Mouse (Mus musculus) lung, embryonic 15.5 days (tissue): ENCODE results near the gene Olfr1223. TPM values are rescaled to one million over a fixed set of nuclear protein-coding genes. Genes with fewer than 3 reads are reported as not detected.
"Not testable (repeated sequence)": the region's sequence is repeated elsewhere in the genome, so short reads cannot be mapped to it uniquely, and the experiment has no call there.

ENCODE experiments used
- ATAC-seq: fragments of 200-750 bp; cut with Nextera tagmentation; 2 replicates; pipeline ENCODE4 v1.8.0; 2017; ENCODE audit warnings: moderate number of reproducible peaks, borderline replicate concordance; ENCODE audit not compliant: low FRiP score, low TSS enrichment; ENCODE audit errors: extremely low read depth
- H3K27ac ChIP-seq: fragments of 300-500 bp; sonication (generic); 2 replicates; pipeline ENCODE4 v1.5.1; 2015; ENCODE audit warnings: moderate library complexity, mild to moderate bottlenecking, inconsistent platforms
- H3K27me3 ChIP-seq: fragments of 300-500 bp; sonication (generic); 2 replicates; pipeline ENCODE4 v1.6.1; 2015; ENCODE audit warnings: inconsistent platforms
- H3K36me3 ChIP-seq: fragments of 300-500 bp; sonication (generic); 2 replicates; pipeline ENCODE4 v1.6.1; 2015; ENCODE audit warnings: inconsistent platforms
- H3K4me1 ChIP-seq: fragments of 300-500 bp; sonication (generic); 2 replicates; pipeline ENCODE4 v1.6.1; 2015; ENCODE audit warnings: inconsistent platforms
- H3K4me2 ChIP-seq: fragments of 300-500 bp; sonication (generic); 2 replicates; pipeline ENCODE4 v1.6.1; 2015; ENCODE audit warnings: inconsistent platforms, mild to moderate bottlenecking, moderate library complexity
- H3K4me3 ChIP-seq: fragments of 300-500 bp; sonication (generic); 2 replicates; pipeline ENCODE4 v1.5.1; 2015; ENCODE audit warnings: mild to moderate bottlenecking, inconsistent platforms
- H3K9ac ChIP-seq: fragments of 300-500 bp; sonication (generic); 2 replicates; pipeline ENCODE4 v1.6.1; 2015; ENCODE audit warnings: inconsistent platforms
- H3K9me3 ChIP-seq: fragments of 300-500 bp; sonication (generic); 2 replicates; pipeline ENCODE4 v1.6.1; 2016; ENCODE audit warnings: inconsistent platforms
- WGBS: fragments of 180-500 bp; shearing (Covaris S2); methylation state at CpG from one replicate; pipeline ENCODE4 v1.1.7; 2015; 5-methylcytosine and 5-hydroxymethylcytosine counted together
- polyA plus RNA-seq: library from polyadenylated mRNA; unstranded; fragments of >200 nt; fragmentation: Nextera tagmentation; extraction: Ambion mirVana; gene quantifications from 2 replicates; pipeline ENCODE4 v1.2.1, GENCODE M21; 2015

Olfr1223 gene
- polyA plus RNA-seq = not detected in 2 replicates

DNA sequence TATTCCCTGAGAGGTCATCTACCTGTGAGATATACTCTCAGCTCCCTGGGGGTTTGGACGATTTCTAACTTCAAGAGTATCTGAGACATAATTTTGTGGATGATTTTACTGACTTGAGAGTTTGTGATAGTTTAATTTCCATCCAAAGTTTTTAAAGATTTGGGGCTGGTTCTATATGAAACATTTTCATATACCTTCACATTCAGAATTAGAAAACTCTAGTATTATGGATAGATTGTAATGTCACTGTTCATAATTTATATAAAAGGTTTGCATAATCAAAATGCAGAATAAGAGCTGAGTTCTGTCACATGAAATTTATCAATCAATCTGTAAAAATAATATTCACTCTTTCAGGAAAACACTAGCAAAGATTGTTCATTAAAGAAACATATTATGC, at the start of gene Olfr1223:
Gene Olfr1223, minus strand, starts transcription at position 101 of the 400 bp plus-strand sequence.
- Histone ChIP-seq H3K4me3 (no peak within 1 kb of the TSS), H3K4me2 (no peak within 1 kb of the TSS), H3K36me3 (no peaks in the 10 kb centered on the region), H3K27ac (no peak within 1 kb of the TSS), H3K9ac (no peak within 1 kb of the TSS), H3K4me1 (no peaks in the 10 kb centered on the region), H3K27me3 (no peaks in the 10 kb centered on the region), H3K9me3 (no peaks in the 10 kb centered on the region)
- ATAC-seq = no peak
- WGBS = 61% methylated on average over 1 of the region's 1 CpGs

- no peaks in the 10 kb centered on the region for H3K27me3 ChIP-seq
- no peak within 1 kb of the TSS for H3K27ac ChIP-seq
- no peaks in the 10 kb centered on the region for H3K36me3 ChIP-seq
- WGBS = 54% methylated on average over 2 of the region's 2 CpGs
- H3K9ac ChIP-seq = no peak within 1 kb of the TSS
- H3K4me1 ChIP-seq = no peaks in the 10 kb centered on the region
- no peak for ATAC-seq
- H3K9me3 ChIP-seq = no peaks in the 10 kb centered on the region
- H3K4me2 ChIP-seq = no peak within 1 kb of the TSS
- no peak within 1 kb of the TSS for H3K4me3 ChIP-seq
These were observed 48.6 kb upstream of the Olfr1223 start, which contains the start of gene Olfr1226 for GRCm38 (mm10) chr2:89199948-89200347. Gene Olfr1226, minus strand, starts transcription at chr2:89200048.

- H3K36me3 ChIP-seq = no peaks in the 10 kb centered on the region
- no peak for ATAC-seq
- H3K9me3 ChIP-seq = no peaks in the 10 kb centered on the region
- H3K4me3 ChIP-seq = no peak overlapping the region
- WGBS = 79% methylated on average over 3 of the region's 3 CpGs
- no peak overlapping the region for H3K4me2 ChIP-seq
- no peak overlapping the region for H3K27ac ChIP-seq
- H3K27me3 ChIP-seq = no peaks in the 10 kb centered on the region
- no peaks in the 10 kb centered on the region for H3K4me1 ChIP-seq
- no peak overlapping the region for H3K9ac ChIP-seq
These were observed 45.1 kb upstream of the Olfr1223 start for GRCm38 (mm10) chr2:89196325-89196982.

- no peaks in the 10 kb centered on the region; the same call in 1 of the 2 replicates for H3K9me3 ChIP-seq
- H3K9ac ChIP-seq = no peak within 1 kb of the TSS
- H3K4me2 ChIP-seq = no peak within 1 kb of the TSS
- WGBS = 77% methylated on average over 1 of the region's 1 CpGs
- no peak within 1 kb of the TSS for H3K4me3 ChIP-seq
- no peaks in the 10 kb centered on the region for H3K27me3 ChIP-seq
- H3K4me1 ChIP-seq = no peaks in the 10 kb centered on the region
- H3K36me3 ChIP-seq = no peaks in the 10 kb centered on the region
- no peak for ATAC-seq
- no peak within 1 kb of the TSS for H3K27ac ChIP-seq
These were observed 23.2 kb upstream of the Olfr1223 start, which contains the start of gene Olfr1225 for GRCm38 (mm10) chr2:89174569-89174968. Gene Olfr1225, minus strand, starts transcription at chr2:89174669.

DNA sequence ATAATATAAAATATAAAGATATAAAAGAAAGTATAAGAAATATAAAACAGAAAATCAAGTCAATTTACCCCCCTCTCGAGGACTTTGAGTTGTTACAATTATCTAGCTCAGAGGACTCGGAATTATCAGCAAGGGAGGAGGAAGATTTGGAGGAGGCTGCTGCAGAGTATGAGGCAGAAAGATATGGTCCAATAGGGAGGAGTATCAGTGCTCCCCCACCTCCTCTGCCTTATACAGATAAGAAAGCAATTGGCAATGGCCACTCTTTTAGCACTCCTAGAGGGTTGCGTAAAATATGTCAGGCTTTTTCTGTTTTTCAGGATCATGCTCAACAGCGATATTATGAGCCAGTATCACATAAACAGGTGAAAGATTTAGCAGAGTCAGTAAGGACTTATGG, 13.4 kb upstream of the Olfr1223 start:
- not testable (repeated sequence) for H3K9me3 ChIP-seq, H3K4me2 ChIP-seq, H3K36me3 ChIP-seq, H3K27me3 ChIP-seq, H3K27ac ChIP-seq, H3K4me1 ChIP-seq, ATAC-seq, H3K9ac ChIP-seq, H3K4me3 ChIP-seq
- 84% methylated on average over 4 of the region's 4 CpGs for WGBS

DNA sequence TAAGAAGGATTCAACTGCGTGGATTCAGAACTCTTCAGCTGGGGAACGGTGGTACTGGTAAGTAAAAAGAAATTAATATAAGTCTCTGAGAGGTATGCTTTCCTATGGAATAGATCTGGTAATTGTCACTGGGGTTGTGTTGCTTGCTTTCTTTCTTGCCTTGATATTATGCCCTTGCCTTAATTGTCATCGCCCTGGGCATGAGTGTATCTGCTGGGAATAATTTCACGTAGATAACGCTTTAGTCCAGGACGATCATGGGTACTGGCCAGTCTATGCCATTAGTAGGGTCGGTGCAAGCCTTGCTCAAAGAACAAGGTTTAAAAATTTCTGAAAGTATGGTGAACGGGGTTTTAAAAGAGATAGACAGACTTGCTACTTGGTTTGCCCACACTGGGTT, 12.6 kb upstream of the Olfr1223 start, which contains the start of gene Olfr1224-ps1:
Gene Olfr1224-ps1, minus strand, starts transcription at position 101 of the 400 bp plus-strand sequence.
- H3K4me2 ChIP-seq, H3K27ac ChIP-seq, H3K9me3 ChIP-seq, H3K9ac ChIP-seq, H3K4me1 ChIP-seq, H3K4me3 ChIP-seq, H3K36me3 ChIP-seq, ATAC-seq, H3K27me3 ChIP-seq: not testable (repeated sequence)
- 90% methylated on average over 8 of the region's 8 CpGs for WGBS

DNA sequence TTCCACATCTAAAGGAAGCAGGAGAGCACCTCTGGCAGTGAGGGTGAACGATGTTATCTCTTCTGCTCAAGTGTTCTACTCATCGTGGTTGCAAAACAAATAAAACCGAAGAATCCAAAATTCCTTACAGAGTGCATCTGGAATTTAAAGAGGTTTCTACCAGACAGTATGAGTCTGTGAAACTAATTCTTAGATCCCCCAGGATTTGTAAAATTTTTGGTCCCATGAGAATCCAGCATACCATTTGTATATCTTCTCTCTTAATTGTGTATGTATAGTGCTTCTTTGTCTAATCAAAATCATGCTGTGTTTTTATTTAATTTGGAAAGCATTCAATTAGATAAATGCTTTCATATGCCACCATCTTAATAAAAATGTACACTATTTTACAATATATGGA, 18.4 kb downstream of the Olfr1223 start, which contains the start of gene Olfr1222:
Gene Olfr1222, minus strand, starts transcription at position 101 of the 400 bp plus-strand sequence.
- no peaks in the 10 kb centered on the region for H3K4me1 ChIP-seq
- no peak within 1 kb of the TSS for H3K4me2 ChIP-seq
- H3K9ac ChIP-seq = no peak within 1 kb of the TSS
- no peaks in the 10 kb centered on the region for H3K36me3 ChIP-seq
- H3K4me3 ChIP-seq = no peak within 1 kb of the TSS
- H3K9me3 ChIP-seq = no peaks in the 10 kb centered on the region
- H3K27me3 ChIP-seq = no peaks in the 10 kb centered on the region
- WGBS = 35% methylated on average over 3 of the region's 3 CpGs
- no peak within 1 kb of the TSS for H3K27ac ChIP-seq
- ATAC-seq = no peak

DNA sequence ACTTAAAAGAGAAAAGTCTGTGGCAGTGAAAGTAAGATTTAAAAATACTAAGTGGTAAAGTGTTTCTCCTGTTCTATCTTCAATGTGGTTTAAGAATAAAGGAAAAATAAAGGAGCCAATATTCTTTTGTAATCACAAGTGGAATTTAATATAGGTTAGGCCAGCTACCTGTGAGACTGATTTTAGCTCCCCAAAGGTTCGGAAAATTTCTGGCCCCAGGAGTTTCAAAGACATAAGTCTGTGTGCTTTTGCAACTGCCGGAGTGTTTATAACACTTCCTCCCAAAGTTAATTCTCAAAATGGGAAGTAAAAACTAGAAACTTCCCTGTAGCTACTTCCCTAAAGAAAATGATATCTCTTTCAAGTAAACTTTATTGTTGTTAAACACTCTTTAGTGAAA, 34.2 kb downstream of the Olfr1223 start, which contains the start of gene Olfr1221:
Gene Olfr1221, minus strand, starts transcription at position 101 of the 400 bp plus-strand sequence.
- Histone ChIP-seq H3K27ac (no peak within 1 kb of the TSS), H3K9ac (no peak within 1 kb of the TSS), H3K4me2 (no peak within 1 kb of the TSS), H3K4me3 (no peak within 1 kb of the TSS), H3K27me3 (no peaks in the 10 kb centered on the region), H3K9me3 (no peaks in the 10 kb centered on the region), H3K4me1 (no peaks in the 10 kb centered on the region), H3K36me3 (no peaks in the 10 kb centered on the region)
- ATAC-seq = no peak
- WGBS = 79% methylated on average over 2 of the region's 2 CpGs

DNA sequence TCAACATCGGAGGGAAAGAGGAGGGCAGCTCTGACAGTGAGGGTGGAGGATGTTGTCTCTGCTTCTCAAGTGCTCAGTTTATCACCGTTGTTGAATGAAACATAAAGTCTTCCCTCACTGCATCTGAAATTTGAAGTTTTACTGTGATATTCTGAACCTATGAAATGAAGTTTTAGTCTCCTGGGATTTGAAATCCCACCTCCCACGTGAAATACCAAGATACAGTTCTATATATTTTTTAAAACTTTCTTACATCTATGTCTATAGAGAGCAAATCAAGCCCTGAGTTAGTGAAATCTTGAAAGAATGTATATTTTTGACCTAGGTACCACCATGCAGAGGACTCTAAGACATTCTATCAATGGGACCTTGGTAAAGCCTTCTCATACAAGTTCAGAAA, 44.6 kb downstream of the Olfr1223 start, which contains the start of gene Olfr1220:
Gene Olfr1220, minus strand, starts transcription at position 101 of the 400 bp plus-strand sequence.
- Histone ChIP-seq H3K4me2 (no peak within 1 kb of the TSS), H3K27me3 (no peaks in the 10 kb centered on the region), H3K36me3 (no peaks in the 10 kb centered on the region), H3K9me3 (no peaks in the 10 kb centered on the region), H3K9ac (no peak within 1 kb of the TSS), H3K27ac (no peak within 1 kb of the TSS), H3K4me1 (no peaks in the 10 kb centered on the region), H3K4me3 (no peak within 1 kb of the TSS)
- 63% methylated on average over 3 of the region's 3 CpGs for WGBS
- no peak for ATAC-seq

DNA sequence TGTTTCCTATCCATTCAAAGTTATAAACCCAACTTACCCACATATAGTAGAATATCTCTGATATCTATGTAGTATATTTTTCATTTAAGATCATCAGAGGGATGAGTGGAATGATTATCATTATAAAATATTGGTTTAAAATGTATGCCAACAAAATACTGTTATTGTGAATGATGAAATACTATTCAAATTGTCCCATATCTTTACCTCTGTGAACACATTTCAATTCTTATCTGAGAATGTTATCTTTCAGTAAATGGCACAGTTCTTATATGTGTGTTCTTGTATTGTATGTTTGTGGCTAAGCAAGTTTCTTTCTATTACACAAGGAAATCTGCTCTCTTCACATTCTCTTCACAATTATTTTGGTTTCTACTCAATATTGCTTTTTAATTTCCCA, 45.7 kb downstream of the Olfr1223 start:
- Histone ChIP-seq H3K4me1 (no peaks in the 10 kb centered on the region), H3K9ac (no peak overlapping the region), H3K27ac (no peak overlapping the region), H3K4me3 (no peak overlapping the region), H3K4me2 (no peak overlapping the region), H3K27me3 (no peaks in the 10 kb centered on the region), H3K9me3 (no peaks in the 10 kb centered on the region), H3K36me3 (no peaks in the 10 kb centered on the region)
- no peak for ATAC-seq

- no peak for ATAC-seq
- no peak overlapping the region for H3K27ac ChIP-seq
- no peaks in the 10 kb centered on the region for H3K4me1 ChIP-seq
- 84% methylated on average over 1 of the region's 1 CpGs for WGBS
- H3K9ac ChIP-seq = no peak overlapping the region
- no peaks in the 10 kb centered on the region for H3K36me3 ChIP-seq
- H3K4me3 ChIP-seq = no peak overlapping the region
- no peaks in the 10 kb centered on the region for H3K9me3 ChIP-seq
- no peaks in the 10 kb centered on the region for H3K27me3 ChIP-seq
- H3K4me2 ChIP-seq = no peak overlapping the region
These were observed 57.5 kb downstream of the Olfr1223 start for GRCm38 (mm10) chr2:89093848-89094247.
